Mouse (Mus musculus) gastrocnemius, postnatal 25 days (tissue): ENCODE measurements around the gene St3gal4. TPM values are rescaled to one million over a fixed set of nuclear protein-coding genes. Genes with fewer than 3 reads are reported as not detected.

Source experiments
- DNase-seq: peaks from one replicate; pipeline ENCODE4 v3.0.0; 2022
- total RNA-seq, 2 experiments: library from RNA; stranded (reverse); gene quantifications; 1 replicate in 1 of 2; 2 replicates in 1 of 2; pipeline ENCODE4 v1.2.3; 2021

Gene St3gal4
- total RNA-seq, 2 experiments from 2014 or later, result 4.4 to 5.3 TPM

DNA sequence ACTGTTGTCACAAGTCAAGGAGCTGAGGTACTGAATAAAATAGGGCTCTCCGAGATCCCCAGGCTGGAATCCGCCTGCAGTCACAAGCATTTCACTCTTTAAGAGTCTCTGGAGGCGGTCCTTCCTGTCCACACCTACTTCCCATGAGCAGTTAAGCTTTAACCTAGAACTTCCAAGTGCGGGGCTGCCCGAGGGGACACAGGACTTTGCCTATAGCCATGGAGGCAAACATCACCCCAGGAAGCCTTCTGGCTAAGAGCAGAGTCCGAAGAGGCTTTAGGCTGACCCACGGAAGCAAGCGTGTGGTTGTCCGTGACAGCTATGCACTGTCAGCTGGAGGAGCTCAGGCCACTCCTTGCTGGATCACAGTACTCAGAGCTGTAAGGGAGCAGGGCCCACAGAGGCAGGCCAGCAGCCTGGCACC lies 9.9 kb upstream of the St3gal4 start:
- DNase-seq, result no peak

DNA sequence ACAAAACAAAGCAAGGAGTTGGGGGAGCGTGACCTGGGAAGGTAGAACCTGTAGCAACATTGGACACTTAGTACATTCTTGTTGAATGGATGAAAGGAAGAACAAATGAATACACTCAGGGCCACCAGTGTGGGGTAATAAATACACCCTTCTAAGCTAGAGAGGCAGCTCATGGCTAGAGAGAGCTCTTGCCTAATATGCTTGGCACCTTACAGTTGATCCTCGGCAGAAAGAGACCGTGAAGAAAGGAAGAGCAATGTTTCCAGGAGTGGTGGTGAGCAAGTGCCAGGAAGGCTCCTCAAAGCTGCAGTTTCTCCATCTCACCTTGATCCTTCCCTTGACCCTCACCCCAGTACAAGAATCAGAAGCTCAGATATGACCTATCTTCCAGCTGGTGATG lies 9.5 kb upstream of the St3gal4 start:
- no peak for DNase-seq

DNA sequence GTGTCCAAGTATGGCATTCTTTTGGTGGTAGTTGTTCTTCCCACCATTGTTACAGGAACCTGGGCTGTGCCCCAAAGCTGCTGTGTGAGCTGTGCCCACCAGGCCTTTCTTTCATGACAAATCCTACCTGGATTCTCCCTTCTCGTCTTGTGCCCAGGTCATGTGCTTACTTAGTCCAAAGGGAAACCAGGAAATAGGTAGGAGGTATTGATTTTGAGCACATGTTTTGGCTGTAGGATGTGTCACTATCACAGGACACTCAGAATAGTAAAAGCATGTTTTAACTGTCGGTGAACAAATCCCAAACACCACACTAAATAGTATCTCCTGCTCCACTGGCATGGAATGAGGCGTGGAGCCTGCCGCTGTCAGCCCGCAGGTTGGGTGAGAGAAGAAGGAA lies 8.5 kb upstream of the St3gal4 start:
- no peak for DNase-seq

DNA sequence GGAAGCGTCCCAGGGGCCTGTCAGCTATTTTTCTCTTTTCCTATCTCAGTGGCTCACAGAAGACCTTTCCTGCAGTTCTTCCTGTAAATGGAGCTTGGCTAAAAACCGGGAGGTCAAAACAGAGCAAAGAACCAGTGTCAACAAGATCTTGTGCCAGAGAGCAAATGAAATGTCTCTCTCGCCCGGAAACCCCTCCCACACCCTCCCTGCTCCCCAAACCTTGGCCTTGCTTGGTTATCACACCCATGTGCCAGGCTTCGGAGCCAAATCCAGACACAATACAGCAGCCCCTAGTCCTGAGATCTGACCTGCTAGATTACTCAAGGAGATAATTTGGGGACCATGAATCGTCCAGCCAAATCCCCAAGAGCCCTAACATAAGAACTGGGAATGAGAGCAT lies 8.1 kb upstream of the St3gal4 start:
- peak; percentile 47 for DNase-seq

DNA sequence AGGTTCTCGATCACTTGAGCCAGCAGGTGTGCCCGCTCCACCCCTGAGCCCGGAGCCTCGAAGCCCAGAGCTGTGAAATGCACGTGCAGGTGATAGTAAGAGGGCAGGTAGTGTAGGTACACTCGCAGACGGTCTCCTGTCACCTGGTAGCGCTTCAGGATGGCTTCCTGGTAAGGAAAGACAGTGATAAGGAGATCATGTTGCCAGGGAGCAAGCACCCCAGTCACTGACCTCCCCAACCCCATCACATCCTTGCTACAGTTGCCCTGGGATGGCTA lies 5.5 kb upstream of the St3gal4 start:
- DNase-seq, result no peak

DNA sequence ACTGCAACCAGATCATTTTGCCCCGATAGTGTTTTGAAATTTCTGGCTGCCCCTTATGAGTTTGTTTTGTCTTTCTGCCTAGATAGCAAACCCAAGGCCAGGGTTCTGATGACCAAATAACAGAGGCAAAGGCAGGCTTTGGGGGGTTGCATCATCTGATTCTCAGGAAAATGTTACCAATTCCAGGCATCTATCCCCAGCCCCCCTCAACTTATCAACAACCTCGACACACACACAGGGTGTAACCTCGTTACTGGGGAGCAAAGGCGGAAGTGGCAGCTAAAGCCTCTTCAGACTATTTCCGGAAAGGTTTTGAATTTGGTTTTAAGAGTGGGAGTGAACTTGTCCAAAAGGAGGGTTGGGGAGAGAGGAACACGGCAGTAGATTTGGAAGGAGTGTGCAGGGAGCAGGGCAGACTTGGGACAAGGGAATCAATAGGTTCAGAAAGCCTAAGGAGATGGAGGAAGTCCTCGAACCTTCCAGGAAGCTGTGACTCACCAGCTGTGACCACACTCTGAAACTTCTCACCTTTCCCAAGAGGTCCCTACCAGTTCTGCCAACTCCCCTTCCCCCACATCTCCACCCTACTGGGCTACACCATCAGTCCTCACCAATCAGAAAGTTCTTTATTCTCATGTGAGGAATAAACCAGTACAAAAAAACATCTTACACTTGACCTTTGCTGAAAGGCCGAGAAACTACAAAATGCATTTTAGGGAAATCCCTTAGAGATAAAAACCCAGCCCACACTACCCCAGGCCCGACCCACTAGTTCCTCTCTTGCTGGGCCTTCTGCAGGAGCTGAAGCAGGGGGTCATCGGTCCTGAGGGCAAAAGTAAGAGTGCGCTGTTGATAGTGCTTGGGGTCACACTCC lies 5.0 kb upstream of the St3gal4 start:
- DNase-seq, result no peak

DNA sequence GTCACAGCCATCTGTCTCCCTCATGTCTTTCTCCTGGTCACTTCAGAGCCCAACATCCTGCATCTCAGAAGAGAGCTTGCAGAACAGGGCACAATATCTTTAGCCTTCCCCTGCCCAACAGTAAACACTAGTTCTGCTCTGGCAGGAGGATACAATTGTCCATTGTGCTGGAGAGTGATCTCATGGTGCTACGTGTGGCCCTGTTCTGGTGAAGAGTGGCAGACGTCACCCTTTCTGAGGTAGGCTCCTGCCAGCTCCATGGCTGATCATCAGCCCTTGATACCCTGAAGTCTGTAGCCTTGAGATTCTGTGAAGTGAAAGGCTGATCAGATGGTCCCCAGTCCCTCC lies 4.4 kb upstream of the St3gal4 start:
- no peak for DNase-seq

DNA sequence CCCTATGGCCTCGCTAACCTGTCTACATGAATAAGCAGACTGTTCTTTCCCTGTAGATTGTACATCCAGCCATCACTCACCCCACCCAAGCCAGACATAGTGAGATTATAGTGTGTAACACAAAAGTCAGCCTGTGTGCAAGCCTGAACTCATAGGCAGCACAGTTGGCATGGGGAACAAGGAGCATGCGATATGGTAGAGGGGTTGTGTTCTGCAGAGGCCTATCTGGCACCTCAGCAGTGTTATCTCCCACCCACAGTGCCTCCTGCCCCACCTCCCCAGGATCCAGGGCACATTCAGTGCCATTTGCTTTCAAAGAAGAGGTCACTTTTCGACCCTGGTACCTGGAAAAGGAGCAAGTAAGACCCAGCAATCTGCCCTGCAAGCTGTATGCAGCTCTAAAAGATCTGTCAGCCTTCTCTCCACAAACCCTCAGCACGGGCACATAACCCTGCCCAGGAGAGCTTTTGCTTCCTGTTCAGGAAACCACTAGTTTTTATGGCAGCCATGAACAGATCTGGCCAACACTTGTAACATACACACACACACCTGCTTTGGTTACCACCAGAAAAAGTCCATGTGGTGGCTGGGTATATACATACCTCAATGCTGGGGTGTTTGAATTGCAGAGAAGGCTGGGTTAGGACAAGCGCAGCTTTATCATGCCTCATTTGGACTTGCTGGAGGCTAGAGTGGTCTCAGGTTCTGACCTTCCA lies 3.6 kb upstream of the St3gal4 start:
- no peak for DNase-seq

DNA sequence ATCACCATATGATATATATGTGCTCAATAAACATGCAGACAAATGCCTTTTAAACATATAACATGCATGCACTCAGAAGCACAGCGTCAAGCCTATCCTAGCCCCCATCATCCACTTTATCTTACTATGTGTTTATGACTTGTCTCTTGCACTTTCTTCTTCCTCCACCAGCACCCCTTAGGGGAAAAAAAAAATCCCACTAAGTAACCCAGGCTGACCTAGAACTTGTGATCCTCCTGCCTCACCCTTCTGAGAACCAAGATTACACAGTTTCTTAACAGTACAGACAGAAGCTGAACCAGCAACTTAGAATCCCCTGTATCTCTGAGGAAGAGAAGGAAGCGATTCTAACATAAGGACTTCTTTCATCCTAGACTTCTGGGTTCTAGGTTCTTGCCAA lies 505 bp downstream of the St3gal4 start:
- no peak for DNase-seq

DNA sequence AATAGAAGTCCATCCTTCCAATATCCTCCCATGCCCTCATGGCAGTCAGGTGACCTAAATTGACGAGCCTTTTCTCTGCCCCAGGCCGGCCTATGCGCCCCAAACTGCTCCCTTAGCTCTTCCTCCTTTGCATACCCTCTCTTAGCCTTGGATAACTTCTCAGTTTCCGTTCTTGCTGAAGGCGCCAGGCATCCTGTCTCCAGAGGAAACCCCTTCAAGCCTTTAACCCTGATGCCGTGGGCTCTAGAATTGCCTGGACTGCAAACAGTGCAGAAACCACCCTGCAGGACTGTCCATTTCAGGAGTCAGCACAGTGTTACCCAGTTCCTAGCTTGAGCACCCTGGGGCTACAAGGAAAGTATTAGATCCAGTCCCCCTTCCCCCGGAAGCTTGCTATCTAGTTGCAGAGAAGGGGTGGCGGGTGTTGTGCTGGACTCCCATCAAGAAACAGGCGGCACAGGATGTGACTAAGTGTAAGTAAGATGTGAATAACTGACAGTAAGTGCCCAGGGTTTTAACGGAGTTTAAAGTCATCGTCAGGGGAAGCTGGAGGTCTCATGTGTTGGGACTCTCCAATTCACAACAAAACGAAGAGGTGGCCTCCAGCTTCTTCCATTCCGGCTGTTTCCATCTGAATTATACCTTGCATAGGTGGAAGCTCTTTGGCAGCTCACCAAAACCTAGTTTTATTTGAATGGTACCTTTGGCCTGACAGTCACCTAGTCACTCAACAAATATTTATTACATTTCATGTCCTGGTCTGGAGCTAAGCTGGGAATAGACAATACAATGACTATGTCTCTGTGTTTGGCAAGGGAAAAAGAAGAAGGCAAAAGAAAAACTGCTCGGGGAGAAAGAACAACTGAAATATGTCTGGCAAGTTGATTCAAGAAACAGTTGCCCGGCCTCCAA lies 1.4 kb downstream of the St3gal4 start:
- peak; percentile 37 for DNase-seq

DNA sequence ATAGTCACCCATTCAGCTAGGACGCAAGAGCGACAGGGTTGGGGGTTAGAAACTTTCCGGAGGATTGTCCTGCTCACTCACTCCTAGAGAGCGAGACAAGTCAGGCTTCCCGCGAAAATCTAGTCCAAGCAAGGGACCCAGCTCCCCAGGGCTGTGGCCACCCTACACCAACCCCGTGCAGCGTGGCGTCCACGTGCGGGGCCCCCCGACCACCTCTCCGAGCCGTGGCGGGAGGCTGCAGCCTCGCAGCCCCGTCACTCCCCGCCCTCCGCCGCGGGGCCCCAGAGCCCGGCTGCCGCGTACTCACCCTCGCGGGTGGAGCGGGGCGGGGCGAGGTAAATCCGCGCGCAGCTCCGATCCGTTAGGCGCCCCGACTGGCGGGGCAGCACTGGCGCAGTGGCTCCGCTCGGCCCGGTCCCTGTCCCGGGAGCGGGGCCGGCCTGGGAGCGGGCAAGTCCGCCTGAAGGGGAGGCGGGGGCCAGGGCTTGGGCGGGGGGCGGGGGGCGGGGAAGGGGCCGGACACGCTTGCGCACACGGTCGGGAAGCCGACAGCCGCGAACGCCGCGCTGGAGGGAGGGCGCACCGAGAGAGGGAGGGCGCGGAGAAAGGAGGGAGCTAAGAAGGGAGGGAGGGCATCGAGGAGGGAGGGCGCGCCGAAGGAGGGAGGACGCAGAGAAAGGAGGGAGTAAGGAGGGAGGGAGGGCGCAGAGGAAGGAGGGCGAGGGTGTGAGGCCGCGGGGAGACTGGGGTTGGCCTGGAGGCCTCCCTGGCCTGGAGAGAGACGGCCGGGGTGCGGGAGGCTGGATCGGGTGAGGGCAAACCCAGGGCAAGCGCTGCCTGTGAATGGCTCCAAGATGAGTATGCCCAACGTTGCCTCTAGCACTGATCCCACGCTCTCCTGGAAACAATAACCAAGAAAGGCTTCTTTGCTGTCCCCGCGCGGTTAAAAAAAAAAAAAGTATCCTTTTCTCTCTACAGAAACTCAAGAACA lies 2.4 kb downstream of the St3gal4 start:
- DNase-seq, result peak; percentile 85

DNA sequence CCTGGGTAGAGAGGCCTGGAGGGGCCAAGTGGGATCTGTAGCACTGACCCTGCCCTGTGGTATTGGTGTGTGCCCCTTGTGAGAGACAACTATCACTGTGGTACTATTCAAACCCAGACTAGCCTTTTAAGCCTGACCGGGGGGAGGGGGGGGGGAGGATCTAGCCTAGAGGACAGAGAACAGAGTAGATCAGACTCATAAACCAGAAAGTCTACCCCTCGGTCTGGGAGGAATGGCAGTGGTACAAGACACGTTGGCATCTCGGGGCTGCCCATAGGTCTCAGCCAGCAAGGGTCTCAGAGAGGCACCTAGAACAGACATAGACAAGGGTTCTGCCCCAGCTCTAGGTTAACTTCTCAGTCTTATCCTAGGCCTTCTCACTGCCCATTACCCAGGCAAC lies 3.3 kb downstream of the St3gal4 start:
- DNase-seq, result no peak

DNA sequence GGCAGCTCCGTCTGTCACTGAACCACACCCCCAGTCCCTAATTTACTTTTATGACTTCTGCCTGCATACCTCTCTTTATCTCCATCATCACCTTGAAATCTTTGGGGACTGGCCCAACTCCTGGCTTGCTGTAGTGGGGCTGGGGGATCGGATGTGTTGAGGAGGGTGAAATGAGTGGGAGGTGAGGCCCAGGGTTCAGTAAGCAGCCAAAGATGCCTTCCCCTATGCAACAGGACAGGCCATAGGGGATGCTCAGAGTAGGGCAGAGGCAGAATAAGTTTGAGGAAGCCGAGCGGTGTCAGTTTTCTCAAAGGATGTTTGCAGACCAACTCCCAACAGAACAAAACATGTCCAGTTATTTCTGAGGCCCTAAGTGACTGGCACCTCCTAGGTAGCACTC lies 3.8 kb downstream of the St3gal4 start:
- DNase-seq, result no peak

DNA sequence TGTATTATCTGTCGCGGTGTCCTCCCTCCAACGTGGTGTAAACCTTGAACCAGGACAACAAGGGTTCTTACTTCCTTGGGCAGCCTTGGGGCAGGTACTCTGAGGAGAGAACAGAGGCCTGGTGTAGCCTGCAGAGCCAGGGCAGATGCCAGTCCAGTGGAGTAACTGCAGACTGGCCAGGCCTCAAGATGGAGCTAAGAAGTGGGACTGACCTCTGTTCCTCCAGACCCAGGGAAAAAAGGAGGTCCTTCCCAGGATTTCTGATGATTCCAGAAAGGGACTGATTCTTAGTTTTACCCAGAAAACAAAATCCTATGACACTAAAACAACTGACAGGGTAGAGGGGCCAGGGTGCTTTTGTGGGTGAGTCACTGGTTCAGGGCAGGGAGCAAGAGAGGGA lies 4.8 kb downstream of the St3gal4 start:
- DNase-seq, result no peak

DNA sequence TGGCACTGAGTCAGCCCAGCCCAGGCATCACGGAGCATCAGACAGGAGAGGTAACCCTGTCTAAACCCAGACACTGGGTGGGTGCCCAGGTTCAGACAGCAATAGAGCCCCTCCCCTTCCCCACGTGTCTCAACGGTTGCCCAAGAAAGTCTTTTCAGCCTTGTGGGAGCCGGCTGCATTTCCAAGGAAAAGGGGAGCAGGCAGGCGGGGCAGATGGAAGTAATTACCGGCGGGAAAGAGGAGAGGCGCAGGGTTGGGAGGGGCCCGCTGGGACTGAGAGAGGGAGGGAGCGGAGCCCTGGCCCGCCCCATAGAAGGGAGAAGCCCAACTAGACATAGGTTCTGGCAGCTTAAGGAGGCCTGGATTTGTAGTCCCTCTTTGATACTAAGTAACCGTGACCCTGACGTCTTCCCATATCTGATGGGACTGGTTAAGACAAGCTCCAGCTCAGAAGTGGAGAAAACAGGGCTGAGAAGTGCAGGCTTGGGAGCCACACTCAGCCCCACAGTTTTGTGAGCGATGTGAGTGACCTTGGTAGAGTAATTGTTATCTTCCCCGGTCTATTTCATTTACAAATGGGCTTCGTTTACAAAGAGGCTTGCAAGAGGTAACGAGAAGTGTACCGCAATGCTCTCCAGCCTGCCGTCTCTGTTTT lies 7.0 kb downstream of the St3gal4 start:
- peak; percentile 81 for DNase-seq

DNA sequence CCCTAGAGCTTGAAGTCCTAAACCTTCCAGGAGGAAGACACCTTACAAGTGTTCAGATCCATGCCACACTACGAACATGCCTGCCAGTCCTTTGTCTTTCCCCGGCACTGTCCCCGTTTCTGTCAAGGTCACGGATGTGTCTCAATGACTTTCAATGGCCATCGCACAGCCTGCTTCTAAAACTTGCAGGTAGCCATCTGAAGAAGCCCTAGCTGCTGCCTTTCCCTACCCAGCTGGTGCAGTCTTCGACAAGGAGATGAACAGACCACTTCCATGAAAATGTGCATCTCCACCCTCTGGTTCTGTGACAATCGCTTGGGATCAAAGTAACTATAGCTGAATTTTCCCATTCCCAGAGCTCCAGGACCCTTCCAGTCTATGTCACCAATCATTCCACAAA lies 7.6 kb downstream of the St3gal4 start:
- no peak for DNase-seq

DNA sequence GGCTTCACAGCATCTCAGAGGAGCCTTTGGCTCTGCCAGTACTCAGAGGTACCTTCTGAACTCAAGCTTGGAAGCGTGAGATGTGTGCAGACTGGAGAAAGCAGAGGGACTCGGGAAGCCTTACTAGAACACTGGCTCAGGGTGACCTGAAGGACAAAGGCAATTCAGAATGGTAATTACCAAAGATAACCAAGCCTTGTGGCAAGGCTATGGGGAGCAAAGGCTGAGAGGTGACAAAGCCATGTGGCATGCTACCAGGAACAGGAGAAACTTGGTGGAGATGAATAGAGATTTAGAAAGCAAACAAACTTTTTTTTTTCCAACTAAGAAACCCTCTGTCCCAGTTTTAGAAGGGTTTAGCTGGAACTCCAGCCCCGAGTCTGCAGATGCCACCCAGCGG lies 8.5 kb downstream of the St3gal4 start:
- DNase-seq, result no peak

DNA sequence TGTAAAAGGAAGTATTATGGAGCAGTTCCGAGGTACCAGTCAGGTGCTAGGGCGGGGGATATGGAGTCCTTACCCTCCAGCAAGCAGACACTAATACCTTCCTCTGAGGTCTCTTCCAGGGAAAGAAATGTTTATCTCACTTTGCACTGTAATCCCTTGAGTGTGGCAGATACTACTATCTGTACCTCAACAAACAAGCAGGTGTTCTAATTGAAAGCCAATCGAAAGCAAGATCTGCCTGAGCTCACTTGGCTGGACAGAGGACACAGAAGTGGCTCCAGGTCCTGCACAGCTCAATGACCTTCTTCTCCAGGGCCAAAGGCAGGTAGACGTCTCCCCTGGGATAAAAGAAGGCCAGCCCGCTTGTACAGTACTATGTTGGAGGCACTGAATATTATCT lies 9.0 kb downstream of the St3gal4 start:
- no peak for DNase-seq

DNA sequence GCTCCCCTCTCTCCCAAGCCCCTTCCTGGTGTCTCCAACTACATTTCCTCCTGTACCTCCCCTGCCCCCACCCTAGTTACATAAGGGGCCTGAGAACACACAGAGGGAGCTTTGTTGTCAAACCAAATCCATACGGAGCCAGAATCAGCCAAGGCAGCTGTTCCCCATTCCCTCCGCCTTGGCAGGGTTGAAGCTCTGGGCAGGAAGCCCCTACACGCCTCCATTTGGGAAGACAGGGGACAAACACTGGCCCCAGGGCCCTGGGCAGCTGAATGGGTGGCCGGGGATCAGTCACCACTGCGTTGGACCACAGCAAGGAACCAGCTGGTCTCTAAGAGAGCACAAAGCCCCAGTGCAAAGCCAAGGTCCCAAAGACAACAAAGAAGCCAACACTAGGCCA lies 10.2 kb downstream of the St3gal4 start:
- peak; percentile 82 for DNase-seq

DNA sequence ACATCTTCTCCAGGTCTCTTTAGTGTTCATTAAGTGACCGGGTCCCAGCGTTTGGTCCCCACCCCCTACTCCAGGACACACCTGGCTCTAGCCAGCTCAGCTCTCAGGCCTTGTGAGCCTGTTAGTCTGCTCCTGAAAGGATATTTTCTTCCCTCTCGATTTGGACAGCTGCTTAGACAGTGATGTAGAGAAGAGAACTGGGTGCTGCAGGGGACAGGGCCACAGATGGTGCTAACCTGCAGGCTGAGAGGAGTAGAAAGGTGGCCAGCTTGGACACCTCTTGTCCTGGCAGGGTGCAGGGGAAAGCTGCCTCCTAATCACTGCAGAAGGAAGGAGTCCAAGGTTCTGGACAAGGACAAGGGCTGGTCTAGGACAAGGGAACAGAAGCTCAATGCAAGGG lies 11.0 kb downstream of the St3gal4 start:
- no peak for DNase-seq

DNA sequence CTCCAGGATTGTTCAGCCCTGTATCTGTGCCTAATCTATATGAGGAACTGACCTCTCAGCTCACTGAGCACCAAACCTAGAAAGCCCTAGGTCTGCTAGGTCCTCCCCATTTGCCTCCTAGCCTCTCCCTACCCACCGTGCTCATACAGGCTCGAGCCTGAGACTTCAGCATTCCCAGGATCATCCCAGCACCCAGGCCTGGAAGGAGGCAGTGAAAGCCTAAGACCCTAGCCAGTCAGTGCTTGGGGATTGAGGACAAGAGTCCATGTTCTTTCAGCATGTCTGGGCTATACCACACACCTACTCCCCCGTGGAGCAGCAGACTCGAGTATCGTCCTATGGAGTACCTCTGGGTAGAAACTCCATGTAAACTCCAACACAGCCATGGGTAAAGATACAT lies 11.7 kb downstream of the St3gal4 start:
- no peak for DNase-seq
